Mouse (Mus musculus) heart, adult 11 months (tissue): Measurements from ENCODE around the gene Rnf26.

Experiments used
- DNase-seq: peaks from one replicate; pipeline ENCODE4 v3.0.0; 2022

Gene Rnf26

DNA sequence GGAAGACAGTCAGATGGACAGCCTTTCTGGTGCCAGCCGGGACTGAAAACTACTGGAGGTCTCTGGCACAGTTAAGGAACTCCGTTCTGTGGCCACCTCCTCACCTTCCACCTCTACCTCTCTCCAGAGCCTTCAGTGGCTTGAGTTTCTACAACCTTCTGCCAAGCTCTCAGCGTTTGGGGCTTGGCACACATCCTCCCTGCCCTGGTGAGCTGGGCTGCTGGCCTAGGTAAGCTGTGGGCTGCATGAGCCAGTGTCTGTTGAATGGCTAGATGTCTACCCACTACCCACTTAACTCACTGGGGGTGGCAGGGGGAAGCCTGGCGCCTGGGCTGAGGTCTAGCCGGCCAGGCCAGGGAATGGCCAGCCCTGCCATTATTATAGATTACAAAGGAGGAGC lies 40.2 kb downstream of the Rnf26 start:
- peak; percentile 95 for DNase-seq

DNA sequence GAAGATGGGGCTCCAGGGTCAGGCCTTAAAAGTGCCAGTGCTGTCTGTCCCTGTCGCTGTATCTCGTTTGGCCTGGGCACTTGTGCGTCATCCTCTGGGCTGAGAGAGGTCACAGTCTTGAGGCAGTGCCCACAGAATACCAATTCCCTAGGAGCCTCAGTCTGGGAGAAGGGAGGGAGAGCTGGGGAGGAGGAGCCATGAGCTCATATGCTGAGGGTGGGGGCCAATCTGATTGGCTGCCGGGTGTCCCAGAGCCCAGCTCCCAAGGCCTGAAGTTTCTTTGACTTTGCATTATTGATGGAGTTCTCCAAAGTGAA lies 40.8 kb downstream of the Rnf26 start:
- peak; percentile 97 for DNase-seq

DNA sequence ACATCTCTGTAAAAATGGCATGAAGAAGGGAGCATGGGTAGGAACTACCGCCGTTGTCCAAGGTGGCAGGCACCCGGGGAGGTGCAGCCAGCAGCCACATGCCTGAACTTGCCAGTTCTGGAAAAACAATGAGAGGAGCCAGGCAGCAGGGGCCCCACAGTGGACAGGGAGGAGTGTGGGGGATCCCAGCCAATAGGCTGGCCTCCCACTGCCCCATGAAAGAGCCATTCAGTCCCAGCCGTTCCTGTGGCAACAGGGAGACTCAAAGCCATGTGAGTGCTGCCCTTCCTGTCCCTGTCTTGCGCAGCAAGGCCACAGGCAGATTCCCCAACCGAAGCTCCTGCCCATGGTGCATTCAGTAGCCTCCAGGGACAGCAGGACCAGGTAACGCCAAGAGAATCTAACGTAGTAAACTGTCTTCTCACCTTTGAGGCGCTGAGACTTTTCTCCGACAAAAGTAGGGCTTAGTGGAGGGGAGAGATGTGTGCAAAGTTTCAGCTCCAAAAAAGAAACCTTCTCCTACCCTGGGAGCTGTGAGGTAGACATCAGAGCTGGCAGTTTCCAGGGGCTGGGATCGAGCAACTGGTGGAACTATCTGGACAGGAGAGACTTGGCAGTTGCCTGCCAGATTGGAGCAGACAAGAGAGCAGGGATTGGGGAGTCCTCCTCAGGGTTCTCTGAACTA lies 41.3 kb downstream of the Rnf26 start:
- peak; percentile 98 for DNase-seq

DNA sequence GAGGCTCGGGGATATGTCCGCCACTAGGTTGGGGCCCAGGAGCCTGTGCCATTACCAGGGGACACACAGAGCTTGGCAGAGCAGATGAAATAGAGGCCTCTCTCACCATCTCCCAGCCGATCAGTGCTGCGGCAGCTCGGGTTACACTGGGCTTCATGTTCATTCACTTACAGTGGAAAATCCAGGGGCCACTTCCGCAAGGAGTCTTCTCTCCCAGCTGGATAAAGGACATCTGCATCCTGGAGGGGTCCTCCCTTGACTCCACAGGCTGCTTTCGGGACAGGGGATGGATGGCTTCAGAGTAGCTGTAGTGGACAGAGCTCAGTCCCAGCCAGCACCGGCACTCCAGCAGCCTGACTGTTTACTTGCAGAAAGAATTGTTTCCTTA lies 42.5 kb downstream of the Rnf26 start:
- no peak for DNase-seq

DNA sequence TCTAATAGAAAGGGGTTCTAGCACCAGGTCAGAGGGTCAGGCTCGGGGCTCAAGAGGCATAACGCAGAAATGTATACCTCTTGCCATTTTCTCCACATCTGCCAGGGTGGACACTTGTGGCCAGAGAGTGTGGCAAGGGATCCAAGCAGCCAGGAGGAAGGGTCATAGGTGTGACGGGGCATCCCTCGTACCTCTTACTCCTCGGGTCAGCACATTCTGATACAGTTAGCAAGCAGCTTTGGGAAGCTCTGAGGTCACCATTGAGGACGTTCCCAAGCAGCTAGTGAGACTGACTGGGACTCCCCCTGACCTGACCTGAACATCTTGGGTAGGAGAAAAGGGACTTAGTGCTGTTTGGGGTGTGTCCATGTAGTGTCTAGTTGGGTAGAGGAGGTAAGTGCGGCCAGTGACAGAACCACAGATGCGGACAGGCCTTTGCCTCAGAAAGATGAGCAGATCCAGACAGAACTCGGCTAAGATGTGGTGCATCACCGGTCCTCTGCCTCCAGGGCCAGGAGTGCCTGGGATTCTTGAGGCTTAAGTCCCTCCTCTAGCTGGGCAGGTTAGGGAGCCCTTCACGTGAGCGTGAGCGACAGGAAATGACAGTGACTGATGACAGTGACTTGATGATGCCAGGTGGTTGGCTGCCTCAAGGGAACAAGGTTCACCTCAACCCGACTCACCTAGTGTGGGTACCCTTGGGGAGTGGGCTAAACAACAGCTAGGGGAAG lies 43.0 kb downstream of the Rnf26 start:
- DNase-seq, result peak; percentile 92

DNA sequence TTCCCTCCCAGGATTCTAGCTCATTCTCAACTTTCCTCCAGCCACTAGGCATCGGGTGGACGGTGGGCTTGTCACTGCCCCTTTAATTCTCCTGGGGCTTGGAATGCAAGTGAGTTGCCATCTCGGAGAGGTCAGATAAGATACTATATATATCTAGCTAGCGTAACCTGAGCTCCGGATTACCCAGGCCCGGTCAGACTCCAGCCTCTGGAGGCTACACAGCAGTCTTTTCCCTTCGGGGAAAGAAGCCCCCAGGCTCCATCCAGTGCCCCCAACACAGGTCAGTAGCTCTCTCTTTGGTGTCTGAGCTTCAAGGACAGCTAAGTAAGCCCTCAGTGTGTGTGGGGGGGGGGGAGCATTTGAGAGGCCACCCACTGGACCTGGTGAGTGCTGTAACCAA lies 44.1 kb downstream of the Rnf26 start:
- peak; percentile 93 for DNase-seq

DNA sequence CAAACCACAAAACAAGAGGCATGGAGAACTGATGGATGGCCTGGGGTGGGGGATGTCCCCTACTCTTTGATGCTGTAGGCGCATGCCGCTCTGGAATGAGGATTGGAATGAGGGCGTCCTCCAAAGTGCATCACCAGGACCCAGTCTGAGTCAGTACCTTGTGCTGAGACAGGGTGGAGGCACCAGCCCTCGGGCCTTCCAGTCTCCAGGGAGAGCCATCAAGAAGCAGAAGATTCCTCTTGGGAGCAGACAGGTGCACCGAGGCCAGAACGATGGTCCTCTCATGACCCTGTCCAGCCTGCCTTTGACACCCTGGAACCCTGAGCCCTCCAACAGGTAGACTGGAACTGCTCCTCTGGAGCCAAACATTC lies 45.4 kb downstream of the Rnf26 start:
- DNase-seq, result peak; percentile 93

DNA sequence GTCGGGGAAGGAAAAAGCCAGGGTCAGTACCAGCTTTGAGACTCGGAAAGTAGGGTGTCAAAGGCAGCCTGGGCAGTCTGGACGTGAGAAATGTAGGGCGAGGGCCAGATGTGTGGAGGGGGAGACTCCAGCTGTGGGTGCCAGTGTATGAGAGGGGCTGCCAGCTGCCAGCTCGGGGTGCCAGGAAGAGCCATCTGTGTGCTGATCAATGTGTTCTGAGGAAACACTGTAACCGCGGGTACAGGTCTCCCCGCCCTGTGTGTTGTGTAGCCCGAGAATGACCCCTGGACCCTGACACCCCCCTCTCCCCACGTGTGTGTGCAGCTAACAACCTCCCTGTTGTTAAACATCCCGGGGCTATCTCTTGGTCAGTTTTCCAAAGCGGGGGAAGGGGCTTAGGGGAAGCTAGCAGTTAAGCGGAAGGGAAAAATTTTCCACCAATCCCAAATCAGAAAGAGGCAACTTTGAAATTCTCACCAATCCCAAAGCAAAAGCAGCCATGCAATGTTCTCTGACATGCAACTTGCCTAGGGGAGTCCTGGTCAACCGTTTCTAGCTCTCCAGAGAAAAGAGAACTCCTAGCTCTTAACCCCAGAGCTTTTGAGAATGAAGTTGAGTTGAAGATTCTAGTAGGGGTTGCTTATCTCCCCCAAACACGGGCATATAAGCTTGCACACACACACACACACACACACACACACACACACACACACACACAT lies 45.9 kb downstream of the Rnf26 start:
- no peak for DNase-seq

DNA sequence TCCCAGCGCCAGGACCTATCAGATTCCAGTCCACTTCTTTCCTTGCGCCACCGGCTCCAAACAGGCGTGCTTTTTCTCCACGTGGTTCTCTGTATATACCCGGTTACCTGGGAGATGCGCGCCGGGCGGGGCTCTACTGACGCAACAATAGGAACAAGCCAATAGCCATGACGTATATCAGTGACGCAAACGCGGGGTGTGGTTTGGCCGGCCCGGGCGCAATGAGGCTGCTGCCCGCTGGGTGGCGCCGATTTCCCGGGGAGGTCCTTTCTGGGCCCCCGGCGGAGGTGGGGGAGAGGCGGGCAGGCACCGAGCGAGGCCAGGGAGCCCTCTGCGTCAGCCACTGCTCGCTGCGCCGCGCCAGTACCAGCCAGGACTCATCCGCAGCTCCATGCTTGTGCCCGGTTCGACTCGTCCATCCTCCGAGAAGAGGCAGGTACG lies 46.5 kb downstream of the Rnf26 start, which contains the start of gene Usp2:
Gene Usp2, plus strand, starts transcription at position 237 of the 441 bp plus-strand sequence.
- peak; percentile 100 for DNase-seq

DNA sequence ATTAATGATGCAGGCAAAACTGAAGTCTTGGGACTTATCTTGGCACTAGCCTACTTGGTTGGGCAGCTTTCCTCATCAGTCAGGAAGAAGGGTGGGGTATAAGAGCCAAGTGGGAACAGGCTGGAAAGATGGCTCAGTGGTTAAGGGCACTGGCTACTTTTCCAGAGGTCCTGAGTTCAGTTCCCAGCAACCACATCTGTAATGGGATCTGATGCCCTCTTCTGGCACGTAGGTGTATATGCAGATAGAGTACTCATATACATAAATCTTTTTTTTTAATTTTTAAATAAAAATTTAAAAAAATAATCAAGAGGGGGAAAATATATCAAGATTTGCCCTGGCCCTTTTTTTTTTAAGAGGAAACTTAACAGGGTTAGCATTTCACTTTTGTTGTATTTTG lies 48.1 kb downstream of the Rnf26 start:
- peak; percentile 19 for DNase-seq

DNA sequence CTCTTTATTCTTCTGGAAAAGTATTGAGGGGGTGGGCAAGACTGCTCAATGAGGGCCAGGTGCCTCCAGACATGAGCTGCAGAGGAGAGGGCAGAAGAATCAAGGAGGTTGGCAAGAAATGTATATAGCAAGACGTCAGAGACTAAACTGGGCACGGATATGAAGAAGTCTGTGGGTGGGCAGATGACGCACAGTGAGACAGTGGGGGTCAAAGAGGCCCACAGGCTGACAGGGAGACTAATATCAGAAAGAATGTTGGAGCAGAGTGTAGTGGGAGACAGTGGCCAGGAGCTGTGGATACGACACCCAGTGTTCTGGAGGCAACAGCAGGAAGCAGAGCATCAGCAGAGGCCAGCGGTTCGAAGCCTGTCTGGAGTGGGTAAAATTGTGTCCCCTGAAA lies 54.7 kb downstream of the Rnf26 start:
- DNase-seq, result no peak

DNA sequence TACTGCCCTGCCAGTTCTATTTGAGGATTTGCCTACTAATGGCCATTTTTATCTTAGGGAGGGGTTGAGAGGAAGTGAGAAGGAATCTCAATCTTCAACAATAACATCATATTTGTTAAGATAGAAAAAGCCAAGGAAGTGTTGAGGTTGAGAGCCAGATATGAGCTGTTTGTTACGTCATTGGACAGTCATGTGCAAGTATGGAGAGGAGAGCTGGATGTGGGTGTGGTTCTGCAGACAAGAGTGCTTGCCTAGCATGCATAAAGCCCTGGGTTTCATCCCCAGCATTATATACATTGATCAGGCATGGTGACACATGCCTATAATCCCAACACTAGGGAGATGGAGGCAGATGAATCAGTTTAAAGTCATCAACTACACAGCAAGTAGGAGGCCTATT lies 59.4 kb downstream of the Rnf26 start:
- no peak for DNase-seq

DNA sequence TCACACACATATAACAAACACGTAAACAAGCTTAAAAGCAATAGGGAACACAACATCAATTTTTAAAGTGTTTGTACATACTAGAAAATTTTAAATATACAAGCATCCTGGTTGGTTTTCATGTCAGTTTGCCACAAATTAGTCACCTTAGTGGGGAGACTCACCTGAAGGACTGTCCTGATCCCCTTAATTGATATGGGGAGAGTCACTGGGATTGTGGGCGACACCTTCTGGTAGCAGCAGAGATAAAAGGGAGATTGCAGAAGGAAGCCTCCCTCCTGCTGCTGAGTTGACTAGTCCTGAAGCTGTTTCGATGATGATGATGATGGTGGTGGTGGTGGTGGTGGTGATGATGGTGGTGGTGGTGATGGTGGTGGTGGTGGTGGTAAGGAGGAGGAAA lies 60.5 kb downstream of the Rnf26 start:
- no peak for DNase-seq

DNA sequence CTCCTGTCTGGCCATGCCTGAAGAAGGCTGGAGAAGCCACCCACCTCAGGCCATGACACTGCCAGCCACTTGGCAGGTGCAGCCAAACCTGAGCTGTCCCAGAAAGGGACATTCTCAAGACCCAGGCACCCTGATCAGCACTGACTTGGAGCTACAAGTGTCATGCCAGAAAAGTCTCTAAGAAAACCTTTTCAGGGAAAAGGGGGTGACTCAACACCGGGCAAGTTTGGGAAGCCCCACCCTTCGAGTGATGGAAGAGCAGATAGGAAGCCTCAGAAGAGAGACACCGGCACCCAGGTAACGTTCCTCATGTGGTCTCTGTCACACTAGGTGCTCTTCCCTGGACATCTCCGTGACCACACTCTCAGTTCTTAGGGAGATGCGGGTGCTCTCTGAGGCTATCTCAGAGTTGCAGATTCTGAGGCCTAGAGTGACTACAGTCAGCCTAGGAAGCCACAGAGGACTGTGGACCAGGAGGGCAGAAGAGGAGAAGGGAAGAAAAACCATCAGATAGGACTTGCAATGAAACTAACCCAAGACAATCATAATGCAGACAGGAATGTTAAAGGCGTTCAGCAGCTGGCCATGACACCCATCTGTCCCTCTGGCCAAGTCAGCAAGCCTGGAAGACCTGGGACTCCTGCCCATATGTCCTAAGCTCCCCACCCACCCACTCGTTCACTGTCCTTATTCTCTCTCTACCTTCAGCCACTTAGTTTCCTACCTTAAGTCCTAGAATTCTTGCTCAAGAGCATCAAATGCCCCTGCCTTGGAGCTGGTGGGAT lies 63.7 kb downstream of the Rnf26 start:
- peak; percentile 100 for DNase-seq

DNA sequence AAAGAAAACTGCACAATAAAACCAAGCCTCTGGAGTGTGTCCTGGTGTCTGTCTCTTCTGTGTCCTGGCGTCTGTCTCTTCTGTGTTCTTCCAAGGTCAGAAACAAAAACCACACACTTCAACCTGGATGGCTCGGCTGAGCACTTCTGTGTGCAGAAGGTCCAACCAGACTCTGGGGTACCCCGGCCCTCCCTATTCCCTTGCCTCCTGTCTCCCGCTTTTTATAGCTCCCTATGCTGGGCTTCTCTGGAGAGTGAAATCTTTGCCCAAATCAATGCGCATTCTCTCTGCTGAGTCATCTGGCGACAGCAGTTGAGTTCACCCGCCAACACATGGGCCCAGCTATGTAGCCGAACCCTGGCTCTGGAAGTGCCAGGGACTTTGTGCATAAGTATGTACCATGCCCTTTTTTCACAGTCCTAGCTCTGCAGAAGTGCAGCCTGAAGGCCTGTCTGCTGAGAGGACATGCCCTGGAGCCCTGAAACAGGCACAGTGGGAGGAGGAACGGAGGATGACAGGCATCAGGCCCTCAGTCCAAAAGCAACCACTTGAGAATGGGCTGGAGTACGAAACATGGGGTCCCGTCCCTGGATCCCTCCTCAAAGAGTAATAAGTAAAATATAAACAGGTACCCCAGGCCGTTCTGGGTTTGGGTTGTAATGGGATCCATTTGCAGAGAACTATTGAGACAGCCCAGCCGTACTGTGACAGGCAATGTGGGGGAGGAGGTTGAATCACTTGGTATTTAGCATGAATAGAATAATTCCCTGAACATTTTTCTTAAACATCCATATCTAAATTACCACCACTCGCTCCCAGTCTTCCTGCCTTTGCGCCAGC lies 64.6 kb downstream of the Rnf26 start:
- DNase-seq, result peak; percentile 100

DNA sequence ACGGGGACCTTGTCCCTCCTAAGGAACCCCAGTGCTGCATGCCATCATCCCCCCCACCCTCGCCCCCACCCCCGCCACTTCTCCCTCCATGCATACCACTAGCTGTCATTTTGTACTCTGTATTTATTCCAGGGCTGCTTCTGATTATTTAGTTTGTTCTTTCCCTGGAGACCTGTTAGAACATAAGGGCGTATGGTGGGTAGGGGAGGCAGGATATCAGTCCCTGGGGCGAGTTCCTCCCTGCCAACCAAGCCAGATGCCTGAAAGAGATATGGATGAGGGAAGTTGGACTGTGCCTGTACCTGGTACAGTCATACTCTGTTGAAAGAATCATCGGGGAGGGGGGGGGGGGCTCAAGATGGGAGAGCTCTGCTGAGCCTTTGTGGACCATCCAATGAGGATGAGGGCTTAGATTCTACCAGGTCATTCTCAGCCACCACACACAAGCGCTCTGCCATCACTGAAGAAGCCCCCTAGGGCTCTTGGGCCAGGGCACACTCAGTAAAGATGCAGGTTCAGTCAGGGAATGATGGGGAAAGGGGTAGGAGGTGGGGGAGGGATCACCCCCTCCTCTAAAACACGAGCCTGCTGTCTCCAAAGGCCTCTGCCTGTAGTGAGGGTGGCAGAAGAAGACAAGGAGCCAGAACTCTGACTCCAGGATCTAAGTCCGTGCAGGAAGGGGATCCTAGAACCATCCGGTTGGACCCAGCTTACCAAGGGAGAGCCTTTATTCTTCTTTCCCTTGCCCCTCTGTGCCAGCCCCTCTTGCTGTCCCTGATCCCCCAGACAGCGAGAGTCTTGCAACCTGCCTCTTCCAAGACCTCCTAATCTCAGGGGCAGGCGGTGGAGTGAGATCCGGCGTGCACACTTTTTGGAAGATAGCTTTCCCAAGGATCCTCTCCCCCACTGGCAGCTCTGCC lies 65.5 kb downstream of the Rnf26 start:
- peak; percentile 100 for DNase-seq

DNA sequence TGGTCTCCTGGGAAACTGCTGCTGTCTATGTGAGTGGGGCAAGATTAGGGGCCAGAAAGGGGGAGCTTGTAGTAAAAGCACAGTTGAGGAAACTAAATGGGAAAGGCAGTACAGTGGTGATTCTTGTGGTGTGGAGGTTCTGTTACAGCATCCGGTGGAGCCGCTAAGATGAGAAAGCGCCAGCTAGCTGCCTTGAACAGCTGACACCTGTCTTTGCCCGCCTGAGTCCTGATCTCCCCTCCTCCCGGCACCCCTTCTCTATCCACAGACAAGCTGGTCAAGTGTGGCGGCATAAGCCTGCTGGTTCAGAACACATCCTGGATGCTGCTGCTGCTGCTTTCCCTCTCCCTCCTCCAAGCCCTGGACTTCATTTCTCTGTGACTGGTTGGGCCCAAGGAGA lies 66.2 kb downstream of the Rnf26 start:
- DNase-seq, result no peak

DNA sequence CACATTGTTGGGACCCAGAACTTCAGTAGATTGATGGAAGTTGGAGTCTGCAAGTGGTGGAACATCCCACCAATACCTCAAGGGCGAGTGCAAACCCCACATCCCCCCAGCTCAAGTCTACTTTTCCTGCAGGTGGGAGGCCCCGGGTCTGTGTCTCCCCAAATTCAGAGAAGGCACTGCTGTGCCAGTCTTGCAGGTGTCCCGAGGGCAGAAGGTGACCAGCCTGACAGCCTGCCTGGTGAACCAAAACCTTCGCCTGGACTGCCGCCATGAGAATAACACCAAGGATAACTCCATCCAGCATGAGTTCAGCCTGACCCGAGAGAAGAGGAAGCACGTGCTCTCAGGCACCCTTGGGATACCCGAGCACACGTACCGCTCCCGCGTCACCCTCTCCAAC lies 66.9 kb downstream of the Rnf26 start:
- DNase-seq, result no peak

DNA sequence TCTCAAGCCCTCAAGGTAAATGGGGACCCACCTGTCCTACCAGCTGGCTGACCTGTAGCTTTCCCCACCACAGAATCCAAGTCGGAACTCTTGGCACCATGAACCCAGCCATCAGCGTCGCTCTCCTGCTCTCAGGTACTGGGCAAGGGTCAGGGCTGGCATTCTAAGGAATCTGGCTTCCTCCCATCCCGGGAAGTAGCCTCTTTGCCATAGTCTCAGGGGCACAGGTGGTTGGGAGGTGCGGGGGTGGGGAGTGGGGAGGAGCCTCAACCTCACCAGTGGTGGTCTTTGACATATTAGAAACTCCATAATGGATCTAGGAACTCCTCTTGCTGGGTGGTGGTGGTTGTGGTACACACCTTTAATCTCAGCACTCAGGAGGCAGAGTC lies 67.4 kb downstream of the Rnf26 start:
- DNase-seq, result no peak
